Mouse (Mus musculus): ENCODE measurements around the gene Usp43. TPM values are rescaled to one million over a fixed set of nuclear protein-coding genes. Genes with fewer than 3 reads are reported as not detected.

Gene Usp43
- polyA plus RNA-seq, 1 experiment from 2014 or later, result 1.2 TPM

- no peak overlapping the region for H3K4me3 ChIP-seq
- no peaks in the 10 kb centered on the region for H3K27me3 ChIP-seq (ENCODE audit: insufficient read depth, poor library complexity, severe bottlenecking)
- H3K4me1 ChIP-seq (replicated peaks), result peaks cover 3% of the 10 kb centered on the region; the same call in 1 of the 2 replicates
- no peak for DNase-seq (ENCODE audit: low spot score)
- no peaks in the 10 kb centered on the region for H3K9me3 ChIP-seq
- no peak overlapping the region for H3K27ac ChIP-seq
- 69% methylated on average over 12 of the region's 12 CpGs for WGBS
- H3K36me3 ChIP-seq, result no peaks in the 10 kb centered on the region
Measured at GRCm38 (mm10) chr11:67828360-67829059, 93.4 kb downstream of the Usp43 start.

- WGBS, result 92% methylated on average over 6 of the region's 6 CpGs
- H3K9me3 ChIP-seq, result no peaks in the 10 kb centered on the region
- H3K27ac ChIP-seq, result no peak overlapping the region
- H3K4me1 ChIP-seq (replicated peaks), result peaks cover 9% of the 10 kb centered on the region
- H3K4me3 ChIP-seq, result no peak overlapping the region
- H3K27me3 ChIP-seq (ENCODE audit: insufficient read depth, poor library complexity, severe bottlenecking), result no peaks in the 10 kb centered on the region
- no peak for DNase-seq (ENCODE audit: low spot score)
- H3K36me3 ChIP-seq, result no peaks in the 10 kb centered on the region
Measured at GRCm38 (mm10) chr11:67821560-67821959, 100.4 kb downstream of the Usp43 start.

DNA sequence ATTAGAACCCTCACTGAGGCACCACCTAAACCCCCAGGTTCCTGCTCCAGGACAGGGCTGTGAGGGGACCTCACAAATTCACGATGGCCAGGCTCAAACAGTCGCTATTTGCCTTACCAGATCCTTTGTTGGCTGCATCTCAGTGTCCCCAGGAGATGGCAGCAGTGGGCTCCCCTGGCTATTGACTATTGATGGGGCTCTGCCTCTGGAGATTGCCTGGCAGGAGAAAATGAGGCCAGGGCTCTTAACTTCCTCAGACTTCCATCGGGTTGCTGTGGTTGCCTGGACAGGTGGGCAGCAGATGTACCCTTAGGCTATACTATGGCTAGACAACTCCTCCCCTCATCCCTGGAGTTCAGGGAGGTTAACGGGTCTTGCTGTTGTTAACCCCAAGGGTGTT lies 101.7 kb downstream of the Usp43 start:
- Histone ChIP-seq H3K4me3 (no peak overlapping the region), H3K36me3 (no peaks in the 10 kb centered on the region), H3K4me1 (replicated peaks) (peaks cover 9% of the 10 kb centered on the region), H3K9me3 (no peaks in the 10 kb centered on the region), H3K27me3 (ENCODE audit: insufficient read depth, poor library complexity, severe bottlenecking) (no peaks in the 10 kb centered on the region), H3K27ac (no peak overlapping the region)
- peak; percentile 70 for DNase-seq (ENCODE audit: low spot score)
- WGBS, result 17% methylated on average over 4 of the region's 4 CpGs

GRCm38 (mm10) chr11:67819604-67820003 lies 102.3 kb downstream of the Usp43 start:
- Histone ChIP-seq H3K4me1 (replicated peaks) (peaks cover 9% of the 10 kb centered on the region), H3K27ac (no peak overlapping the region), H3K4me3 (no peak overlapping the region), H3K36me3 (no peaks in the 10 kb centered on the region), H3K9me3 (no peaks in the 10 kb centered on the region), H3K27me3 (ENCODE audit: insufficient read depth, poor library complexity, severe bottlenecking) (no peaks in the 10 kb centered on the region)
- peak; percentile 46 for DNase-seq (ENCODE audit: low spot score)
- WGBS, result 19% methylated on average over 5 of the region's 5 CpGs

- H3K4me1 ChIP-seq (replicated peaks), result no peaks in the 10 kb centered on the region
- H3K36me3 ChIP-seq, result no peaks in the 10 kb centered on the region
- no peak for DNase-seq (ENCODE audit: low spot score)
- H3K9me3 ChIP-seq, result no peaks in the 10 kb centered on the region
- no peak overlapping the region for H3K4me3 ChIP-seq
- H3K27ac ChIP-seq, result no peak overlapping the region
- 82% methylated on average over 6 of the region's 6 CpGs for WGBS
- no peaks in the 10 kb centered on the region for H3K27me3 ChIP-seq (ENCODE audit: insufficient read depth, poor library complexity, severe bottlenecking)
Measured at GRCm38 (mm10) chr11:67811535-67811934, 110.4 kb downstream of the Usp43 start.

- Histone ChIP-seq H3K4me3 (no peak overlapping the region), H3K27ac (no peak overlapping the region), H3K9me3 (no peaks in the 10 kb centered on the region), H3K36me3 (no peaks in the 10 kb centered on the region), H3K4me1 (replicated peaks) (no peaks in the 10 kb centered on the region), H3K27me3 (ENCODE audit: insufficient read depth, poor library complexity, severe bottlenecking) (no peaks in the 10 kb centered on the region)
- no peak for DNase-seq (ENCODE audit: low spot score)
- 81% methylated on average over 5 of the region's 5 CpGs for WGBS
Measured at GRCm38 (mm10) chr11:67808051-67808450, 113.9 kb downstream of the Usp43 start.

DNA sequence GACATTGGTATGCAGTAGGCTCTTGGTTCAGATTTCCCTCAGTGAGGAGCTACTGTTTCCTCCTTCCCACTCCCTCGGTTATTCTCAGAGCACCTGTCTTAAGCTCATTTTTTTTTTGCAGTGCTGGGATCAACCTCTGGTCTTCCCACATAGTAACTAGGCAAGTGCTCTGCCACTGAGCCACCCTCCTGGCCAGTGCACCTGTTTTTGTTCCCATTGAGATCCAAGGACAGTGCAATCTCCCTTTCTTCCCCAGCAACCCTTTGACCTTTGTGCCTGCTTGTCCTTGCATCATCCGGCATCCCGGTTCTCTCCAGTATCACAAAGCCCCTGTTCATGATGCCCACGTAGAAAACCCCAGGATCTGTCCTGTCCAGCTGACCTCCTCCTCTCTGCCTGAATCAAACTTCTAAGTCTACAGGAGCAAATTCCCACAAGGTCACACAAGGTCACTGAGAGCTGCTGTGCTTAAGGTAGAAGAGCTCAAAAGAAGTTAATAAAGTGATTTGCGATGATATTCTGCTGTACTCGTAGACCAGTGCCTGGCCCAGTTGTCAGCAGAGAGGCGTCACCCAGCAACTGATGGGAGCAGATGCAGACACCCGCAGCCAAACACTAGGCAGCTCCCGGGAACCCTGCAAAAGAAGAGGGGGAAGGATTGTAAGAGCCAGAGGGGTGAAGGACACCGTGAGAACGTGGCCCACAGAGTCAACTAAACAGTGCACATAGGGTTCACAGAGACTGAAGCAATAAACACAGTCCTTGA lies 114.9 kb downstream of the Usp43 start:
- no peak for DNase-seq (ENCODE audit: low spot score)
- H3K4me3 ChIP-seq, result no peak overlapping the region
- H3K36me3 ChIP-seq, result no peaks in the 10 kb centered on the region
- H3K27ac ChIP-seq, result no peak overlapping the region
- H3K4me1 ChIP-seq (replicated peaks), result no peaks in the 10 kb centered on the region
- H3K27me3 ChIP-seq (ENCODE audit: insufficient read depth, poor library complexity, severe bottlenecking), result no peaks in the 10 kb centered on the region
- no peaks in the 10 kb centered on the region for H3K9me3 ChIP-seq
- WGBS, result 84% methylated on average over 11 of the region's 11 CpGs

- 85% methylated on average over 1 of the region's 1 CpGs for WGBS
- Histone ChIP-seq H3K27me3 (ENCODE audit: insufficient read depth, poor library complexity, severe bottlenecking) (no peaks in the 10 kb centered on the region), H3K9me3 (no peaks in the 10 kb centered on the region), H3K4me1 (replicated peaks) (no peaks in the 10 kb centered on the region), H3K4me3 (no peak overlapping the region), H3K27ac (no peak overlapping the region), H3K36me3 (no peaks in the 10 kb centered on the region)
- DNase-seq (ENCODE audit: low spot score), result no peak
Measured at GRCm38 (mm10) chr11:67805538-67805937, 116.4 kb downstream of the Usp43 start.

Other genes with a start within 250 kb of the Usp43 start
- gene Rcvrn, start 226.8 kb downstream of the Usp43 start, polyA plus RNA-seq (2016; fragmentation: Nextera tagmentation; extraction: Ambion mirVana), result not detected in 2 replicates
- not detected in 2 replicates for gene Glp2r, start 151.0 kb downstream of the Usp43 start, polyA plus RNA-seq (2016; fragmentation: Nextera tagmentation; extraction: Ambion mirVana)
- not detected in 2 replicates for gene Gsg1l2, start 147.5 kb downstream of the Usp43 start, polyA plus RNA-seq (2016; fragmentation: Nextera tagmentation; extraction: Ambion mirVana)
- gene Dhrs7c, start 124.0 kb downstream of the Usp43 start, polyA plus RNA-seq (2016; fragmentation: Nextera tagmentation; extraction: Ambion mirVana), result not detected in 2 replicates
- gene Cfap52, start 43.5 kb upstream of the Usp43 start, polyA plus RNA-seq (2016; fragmentation: Nextera tagmentation; extraction: Ambion mirVana), result 2.3 and 5.4 TPM in 2 replicates
- 50.7 and 57.5 TPM in 2 replicates for gene Stx8, start 44.0 kb upstream of the Usp43 start, polyA plus RNA-seq (2016; fragmentation: Nextera tagmentation; extraction: Ambion mirVana)